Mouse (Mus musculus) sigmoid colon, adult 10 weeks (tissue): ENCODE data around the gene Clspn. TPM values are rescaled to one million over a fixed set of nuclear protein-coding genes. Genes with fewer than 3 reads are reported as not detected.

Experiments used
- polyA plus RNA-seq: library from polyadenylated mRNA; stranded (reverse); fragments of 350-450 nt; fragmentation: Illumina TruSeq; extraction: RNeasy Lipid Tissue Mini Kit (QIAGEN cat#74804); gene quantifications from one replicate; pipeline ENCODE4 v1.2.3, GENCODE M21; 2014; ENCODE audit warnings: low read depth, low replicate concordance

The Clspn gene
- 5.1 TPM for polyA plus RNA-seq

GRCm38 (mm10) chr4:126556809-126557711 lies at the start of gene Clspn:
Gene Clspn, plus strand, starts transcription at chr4:126556935.

GRCm38 (mm10) chr4:126532827-126533728 lies 23.7 kb upstream of the Clspn start, which contains the start of gene Ago4:
Gene Ago4, minus strand, starts transcription at chr4:126533472.

GRCm38 (mm10) chr4:126609606-126610181 lies 53.0 kb downstream of the Clspn start, which contains the start of gene 5730409E04Rik:
Gene 5730409E04Rik, plus strand, starts transcription at chr4:126609818.

Other genes starting within 250 kb of the Clspn start
- gene Adprhl2, start 235.2 kb upstream of the Clspn start, polyA plus RNA-seq = not detected
- not detected for gene Tekt2, start 231.2 kb upstream of the Clspn start, polyA plus RNA-seq
- 13.6 TPM for gene Ago3, start 127.4 kb upstream of the Clspn start, polyA plus RNA-seq
- gene Ago1, start 88.4 kb upstream of the Clspn start, polyA plus RNA-seq = 17.8 TPM
- gene Ago4, start 23.5 kb upstream of the Clspn start, polyA plus RNA-seq = 10.7 TPM
- gene 5730409E04Rik, start 52.9 kb downstream of the Clspn start, polyA plus RNA-seq = 4.1 TPM
- gene Psmb2, start 120.7 kb downstream of the Clspn start, polyA plus RNA-seq = 76.6 TPM
- gene Tfap2e, start 179.3 kb downstream of the Clspn start, polyA plus RNA-seq = not detected
- 0.25 TPM for gene Ncdn, start 196.5 kb downstream of the Clspn start, polyA plus RNA-seq
- gene AU040320, start 196.6 kb downstream of the Clspn start, polyA plus RNA-seq = 6.3 TPM